Mouse (Mus musculus): Measurements from ENCODE around the gene Slc6a20a. TPM values are rescaled to one million over a fixed set of nuclear protein-coding genes. Genes with fewer than 3 reads are reported as not detected.

Gene Slc6a20a
- polyA plus RNA-seq, 1 experiment from 2014 or later: 20.3 TPM

DNA sequence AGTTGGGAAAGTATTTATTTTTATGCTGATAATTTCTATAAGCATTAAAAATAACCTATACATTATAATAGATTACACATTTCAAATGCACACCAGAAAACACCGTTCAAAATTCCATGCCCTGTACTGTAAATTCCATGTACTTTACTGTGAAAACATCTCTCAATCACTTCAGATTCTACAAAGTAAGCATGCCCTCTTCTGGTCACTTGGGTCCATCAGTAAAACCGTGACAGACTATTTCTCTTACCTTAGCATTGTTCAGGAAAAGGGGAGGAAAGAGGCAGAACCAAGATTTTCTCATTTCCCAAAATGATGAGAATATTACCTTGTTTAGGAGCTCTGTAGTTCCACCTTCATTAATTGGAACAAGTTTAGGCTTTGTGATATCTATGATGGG lies 30.5 kb upstream of the Slc6a20a start:
- no peaks in the 10 kb centered on the region for H3K27me3 ChIP-seq (replicated peaks; ENCODE audit: control insufficient read depth, insufficient read depth, low read length)
- H3K36me3 ChIP-seq (ENCODE audit: control insufficient read depth, insufficient read depth): peaks cover 35% of the 10 kb centered on the region
- ATAC-seq: no peak
- no peak overlapping the region for H3K27ac ChIP-seq (ENCODE audit: low read depth, low read length)
- H3K9me3 ChIP-seq (ENCODE audit: control insufficient read depth): no peaks in the 10 kb centered on the region
- no peaks in the 10 kb centered on the region for H3K4me1 ChIP-seq (replicated peaks; ENCODE audit: control insufficient read depth, insufficient read depth, low read length)
- peak; percentile 67 for TF ChIP-seq CTCF (IDR thresholded peaks at IDR 0.05; ENCODE audit: low read depth)
- H3K4me2 ChIP-seq (replicated peaks; ENCODE audit: low read depth): no peak overlapping the region
- H3K9ac ChIP-seq (ENCODE audit: low read depth, low read length): no peak overlapping the region
- H3K4me3 ChIP-seq (ENCODE audit: low read depth, low read length): no peak overlapping the region
- 42% methylated on average over 2 of the region's 2 CpGs for WGBS

DNA sequence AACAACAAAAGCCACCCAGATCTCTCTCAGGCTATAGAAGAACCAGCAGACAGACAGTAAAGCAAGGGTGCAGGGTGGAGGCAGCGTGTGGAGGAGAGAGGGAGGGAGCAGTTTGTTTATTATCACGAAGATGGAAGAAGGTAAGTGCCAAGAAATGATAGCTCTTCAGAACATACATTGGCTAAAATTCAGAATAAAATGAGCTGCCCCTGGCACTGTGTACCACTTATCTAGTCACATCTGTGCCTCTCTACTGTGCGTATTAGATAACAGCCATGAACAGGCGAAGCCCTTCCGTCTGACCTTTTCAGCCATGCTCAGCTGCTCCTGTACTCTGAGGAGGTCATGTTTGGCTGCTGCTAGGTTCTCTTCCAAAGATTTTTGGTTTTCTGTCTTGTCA lies 23.1 kb upstream of the Slc6a20a start:
- H3K27me3 ChIP-seq (replicated peaks; ENCODE audit: control insufficient read depth, insufficient read depth, low read length): no peaks in the 10 kb centered on the region
- no peak overlapping the region for H3K27ac ChIP-seq (ENCODE audit: low read depth, low read length)
- H3K9ac ChIP-seq (ENCODE audit: low read depth, low read length): no peak overlapping the region
- 77% methylated on average over 5 of the region's 5 CpGs for WGBS
- H3K36me3 ChIP-seq (ENCODE audit: control insufficient read depth, insufficient read depth): peaks cover 35% of the 10 kb centered on the region
- TF ChIP-seq CTCF (IDR thresholded peaks at IDR 0.05; ENCODE audit: low read depth): no peak
- ATAC-seq: no peak
- no peak overlapping the region for H3K4me3 ChIP-seq (ENCODE audit: low read depth, low read length)
- no peaks in the 10 kb centered on the region for H3K4me1 ChIP-seq (replicated peaks; ENCODE audit: control insufficient read depth, insufficient read depth, low read length)
- no peaks in the 10 kb centered on the region for H3K9me3 ChIP-seq (ENCODE audit: control insufficient read depth)
- no peak overlapping the region for H3K4me2 ChIP-seq (replicated peaks; ENCODE audit: low read depth)

DNA sequence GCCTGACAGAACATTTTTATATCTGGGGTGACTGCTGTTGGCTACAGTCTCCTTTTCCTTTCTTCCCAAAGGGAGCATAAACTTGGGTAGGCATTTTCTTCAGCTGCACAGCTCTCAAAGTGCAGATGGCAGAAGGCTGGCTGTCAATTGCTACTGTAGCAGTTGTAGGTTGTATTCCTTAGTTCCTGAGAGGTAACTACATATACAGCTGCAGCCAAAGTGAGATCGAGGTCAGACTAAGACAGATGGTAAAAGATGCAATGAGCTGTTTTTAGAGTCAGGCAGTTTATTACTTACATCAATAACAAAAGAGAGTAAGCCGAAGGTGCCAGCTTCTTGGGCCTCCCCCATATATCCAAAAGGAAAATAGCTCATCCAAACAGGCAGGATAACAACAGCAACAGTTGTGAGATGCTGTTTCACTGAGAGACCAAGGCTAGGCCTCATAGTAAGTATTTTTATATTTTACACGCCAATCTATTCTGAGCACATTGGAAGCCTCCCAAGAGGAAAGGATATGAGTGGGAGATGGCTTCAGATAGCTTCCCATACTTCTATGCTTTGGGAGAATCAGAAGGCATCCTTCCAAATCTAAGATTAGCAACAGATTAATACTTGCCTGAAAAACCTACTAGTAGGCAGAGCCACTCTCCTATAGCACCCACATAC lies 17.1 kb upstream of the Slc6a20a start:
- peaks cover 9% of the 10 kb centered on the region; the same call in 1 of the 2 replicates for H3K36me3 ChIP-seq (ENCODE audit: control insufficient read depth, insufficient read depth)

DNA sequence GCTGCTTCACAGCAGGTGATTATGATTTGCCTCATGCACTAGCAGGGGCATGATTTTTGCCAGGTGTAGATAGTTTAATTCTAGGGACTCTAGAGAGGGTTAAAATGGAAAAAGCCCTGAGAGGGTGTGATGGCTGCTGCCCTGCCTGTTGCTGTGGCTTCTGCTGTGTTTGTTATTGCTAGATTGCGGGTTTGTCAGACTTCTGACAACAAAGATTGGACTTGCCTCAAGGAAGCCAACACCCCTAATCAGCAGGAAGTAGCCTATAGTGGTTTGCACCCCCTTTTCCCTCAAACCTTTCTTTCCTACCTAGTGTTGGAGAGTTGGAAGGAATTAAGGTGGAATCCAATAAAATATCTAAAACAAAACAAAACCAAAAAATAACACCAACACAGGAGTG lies 9.5 kb upstream of the Slc6a20a start:
- 78% methylated on average over 1 of the region's 1 CpGs for WGBS
- no peak for TF ChIP-seq CTCF (IDR thresholded peaks at IDR 0.05; ENCODE audit: low read depth)
- H3K9me3 ChIP-seq (ENCODE audit: control insufficient read depth): no peaks in the 10 kb centered on the region
- no peak for ATAC-seq
- H3K27ac ChIP-seq (ENCODE audit: low read depth, low read length): no peak overlapping the region
- H3K36me3 ChIP-seq (ENCODE audit: control insufficient read depth, insufficient read depth): 0 out of 2 replicates have a peak, but pooled peaks cover 5% of the 10 kb centered on the region
- no peak overlapping the region for H3K4me2 ChIP-seq (replicated peaks; ENCODE audit: low read depth)
- no peaks in the 10 kb centered on the region for H3K4me1 ChIP-seq (replicated peaks; ENCODE audit: control insufficient read depth, insufficient read depth, low read length)
- no peak overlapping the region for H3K4me3 ChIP-seq (ENCODE audit: low read depth, low read length)
- no peaks in the 10 kb centered on the region for H3K27me3 ChIP-seq (replicated peaks; ENCODE audit: control insufficient read depth, insufficient read depth, low read length)
- no peak overlapping the region for H3K9ac ChIP-seq (ENCODE audit: low read depth, low read length)

More for the DNA sequence above, 17.1 kb upstream of the Slc6a20a start:
- H3K9ac ChIP-seq (ENCODE audit: low read depth, low read length): no peak overlapping the region
- TF ChIP-seq CTCF (IDR thresholded peaks at IDR 0.05; ENCODE audit: low read depth): no peak
- 94% methylated on average over 3 of the region's 3 CpGs for WGBS
- no peak for ATAC-seq
- no peak overlapping the region for H3K27ac ChIP-seq (ENCODE audit: low read depth, low read length)
- no peaks in the 10 kb centered on the region for H3K4me1 ChIP-seq (replicated peaks; ENCODE audit: control insufficient read depth, insufficient read depth, low read length)
- H3K4me2 ChIP-seq (replicated peaks; ENCODE audit: low read depth): no peak overlapping the region
- H3K9me3 ChIP-seq (ENCODE audit: control insufficient read depth): no peaks in the 10 kb centered on the region
- no peak overlapping the region for H3K4me3 ChIP-seq (ENCODE audit: low read depth, low read length)
- no peaks in the 10 kb centered on the region for H3K27me3 ChIP-seq (replicated peaks; ENCODE audit: control insufficient read depth, insufficient read depth, low read length)

GRCm38 (mm10) chr9:123686206-123686605 lies 7.5 kb upstream of the Slc6a20a start:
- WGBS: 86% methylated on average over 5 of the region's 5 CpGs
- no peak for TF ChIP-seq CTCF (IDR thresholded peaks at IDR 0.05; ENCODE audit: low read depth)
- no peak overlapping the region for H3K4me3 ChIP-seq (ENCODE audit: low read depth, low read length)

GRCm38 (mm10) chr9:123683704-123684103 lies 5.0 kb upstream of the Slc6a20a start:
- ATAC-seq: no peak
- H3K27ac ChIP-seq (ENCODE audit: low read depth, low read length): no peak overlapping the region
- no peak overlapping the region for H3K9ac ChIP-seq (ENCODE audit: low read depth, low read length)
- H3K4me1 ChIP-seq (replicated peaks; ENCODE audit: control insufficient read depth, insufficient read depth, low read length): no peaks in the 10 kb centered on the region
- H3K36me3 ChIP-seq (ENCODE audit: control insufficient read depth, insufficient read depth): no peaks in the 10 kb centered on the region
- no peak overlapping the region for H3K4me2 ChIP-seq (replicated peaks; ENCODE audit: low read depth)
- TF ChIP-seq CTCF (IDR thresholded peaks at IDR 0.05; ENCODE audit: low read depth): no peak
- WGBS: 53% methylated on average over 3 of the region's 3 CpGs
- no peak overlapping the region for H3K4me3 ChIP-seq (ENCODE audit: low read depth, low read length)
- no peaks in the 10 kb centered on the region for H3K9me3 ChIP-seq (ENCODE audit: control insufficient read depth)
- H3K27me3 ChIP-seq (replicated peaks; ENCODE audit: control insufficient read depth, insufficient read depth, low read length): 0 out of 2 replicates have a peak, but pooled peaks cover 4% of the 10 kb centered on the region

More at GRCm38 (mm10) chr9:123686206-123686605, 7.5 kb upstream of the Slc6a20a start:
- no peak overlapping the region for H3K9ac ChIP-seq (ENCODE audit: low read depth, low read length)
- no peaks in the 10 kb centered on the region for H3K9me3 ChIP-seq (ENCODE audit: control insufficient read depth)
- H3K36me3 ChIP-seq (ENCODE audit: control insufficient read depth, insufficient read depth): no peaks in the 10 kb centered on the region
- H3K27me3 ChIP-seq (replicated peaks; ENCODE audit: control insufficient read depth, insufficient read depth, low read length): no peaks in the 10 kb centered on the region
- no peak for ATAC-seq
- no peaks in the 10 kb centered on the region for H3K4me1 ChIP-seq (replicated peaks; ENCODE audit: control insufficient read depth, insufficient read depth, low read length)
- no peak overlapping the region for H3K27ac ChIP-seq (ENCODE audit: low read depth, low read length)
- H3K4me2 ChIP-seq (replicated peaks; ENCODE audit: low read depth): no peak overlapping the region
